Mouse (Mus musculus) ES-E14 (cell line): Measurements from ENCODE around the gene Kansl2. TPM values are rescaled to one million over a fixed set of nuclear protein-coding genes. Genes with fewer than 3 reads are reported as not detected.

Source experiments
- DNase-seq: peaks from one replicate; pipeline ENCODE4 v3.0.0-alpha.2; 2013; ENCODE audit warnings: low read depth, low spot score
- H3K27ac ChIP-seq: 2 replicates; pipeline ENCODE4 v1.5.1; 2012; ENCODE audit warnings: low read depth, mild to moderate bottlenecking, low read length, moderate library complexity, mixed read lengths; ENCODE audit not compliant: poor library complexity, insufficient read depth, severe bottlenecking
- H3K36me3 ChIP-seq: 2 replicates; pipeline ENCODE4 v1.6.1; 2012; ENCODE audit warnings: mild to moderate bottlenecking, low read length, moderate library complexity, mixed read lengths; ENCODE audit not compliant: control insufficient read depth, poor library complexity, insufficient read depth, severe bottlenecking
- H3K4me1 ChIP-seq, 2 experiments: fragments of 150-350 bp in 1 of 2; sonication (generic) in 1 of 2; 2 replicates each; pipeline ENCODE4 v1.6.1; 2012; ENCODE audit warnings: low read length in 2 of 2, mild to moderate bottlenecking in 1 of 2, mixed read lengths in 1 of 2; ENCODE audit not compliant: control insufficient read depth in 2 of 2, insufficient read depth in 2 of 2, poor library complexity in 1 of 2
- H3K4me3 ChIP-seq, 2 experiments: fragments of 150-350 bp in 1 of 2; sonication (generic) in 1 of 2; 2 replicates each; pipeline ENCODE4 v1.5.1; 2012; ENCODE audit warnings: low read length in 2 of 2, low read depth in 1 of 2, mild to moderate bottlenecking in 1 of 2, mixed read lengths in 1 of 2; ENCODE audit not compliant: insufficient read depth in 1 of 2, poor library complexity in 1 of 2, severe bottlenecking in 1 of 2
- H3K9ac ChIP-seq: 2 replicates; pipeline ENCODE4 v1.6.1; 2012; ENCODE audit warnings: low read depth, mild to moderate bottlenecking, low read length, mixed read lengths; ENCODE audit not compliant: poor library complexity, insufficient read depth, severe bottlenecking
- H3K9me3 ChIP-seq: fragments of 150-350 bp; sonication (generic); 2 replicates; pipeline ENCODE4 v1.6.1; 2012; ENCODE audit warnings: low read depth, mild to moderate bottlenecking, low read length; ENCODE audit not compliant: control insufficient read depth, insufficient read depth
- CHD2 ChIP-seq: IDR thresholded peaks from 2 replicates; pipeline ENCODE4 v1.6.1; 2014; ENCODE audit warnings: mild to moderate bottlenecking, low read depth, low read length, inconsistent platforms
- HCFC1 ChIP-seq: IDR thresholded peaks from 2 replicates; pipeline ENCODE4 v1.6.1; 2012; ENCODE audit warnings: low read length, inconsistent platforms, borderline replicate concordance; ENCODE audit not compliant: insufficient read depth
- MAFK ChIP-seq: IDR thresholded peaks from 2 replicates; pipeline ENCODE4 v1.6.1; 2014; ENCODE audit warnings: mild to moderate bottlenecking, low read depth, low read length, inconsistent platforms; ENCODE audit not compliant: insufficient read depth
- ZC3H11A ChIP-seq: IDR thresholded peaks from 2 replicates; pipeline ENCODE4 v1.6.1; 2012; ENCODE audit warnings: low read depth, mild to moderate bottlenecking, inconsistent platforms, low read length, borderline replicate concordance
- ZNF384 ChIP-seq: IDR thresholded peaks from 2 replicates; pipeline ENCODE4 v1.6.1; 2012; ENCODE audit warnings: low read depth, low read length, inconsistent platforms
- in situ Hi-C, 2 experiments: fragments of 600-800 bp; cut with MboI; formaldehyde crosslinking; loops; one replicate each; pipeline ENCODE4 v1.15.1; 2025; ENCODE audit warnings: low sequenced_read_pairs in 2 of 2, inconsistent platforms in 1 of 2; ENCODE audit not compliant: unreplicated experiment in 2 of 2
- total RNA-seq: library from RNA; depleted of rRNA; stranded (reverse); fragments of 300-350 nt; gene quantifications from 2 replicates; pipeline ENCODE4 v1.2.3, GENCODE M21; 2012

The Kansl2 gene
- total RNA-seq, 1 experiment, result 111 TPM

DNA sequence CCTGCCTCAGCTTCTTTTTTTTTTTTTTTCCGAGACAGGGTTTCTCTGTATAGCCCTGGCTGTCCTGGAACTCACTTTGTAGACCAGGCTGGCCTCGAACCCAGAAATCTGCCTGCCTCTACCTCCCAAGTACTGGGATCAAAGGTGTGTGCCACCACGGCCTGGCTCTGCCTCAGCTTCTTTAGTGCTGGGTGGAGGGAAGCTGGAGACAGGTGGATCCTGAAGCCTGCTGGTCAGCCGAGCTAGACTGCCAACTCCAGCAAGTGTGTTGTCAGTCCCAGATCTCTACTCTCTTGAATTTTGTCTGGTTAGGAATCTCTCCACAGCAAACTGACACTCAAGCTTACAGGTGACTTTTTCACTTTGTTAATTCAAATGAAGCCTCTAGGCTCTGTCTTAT, 1.9 kb upstream of the Kansl2 start:
- DNase-seq, result no peak
- Histone ChIP-seq H3K4me3 (no peak overlapping the region), H3K36me3 (peaks cover 15% of the 10 kb centered on the region), H3K9ac (no peak overlapping the region), H3K9me3 (no peaks in the 10 kb centered on the region), H3K4me1 (peaks cover 0 to 2% of the 10 kb centered on the region in 2 experiments; a peak in 2 of 4 replicates), H3K27ac (no peak overlapping the region)
- in situ Hi-C loops, result no loop called here
- no peak for TF ChIP-seq ZC3H11A
- TF ChIP-seq HCFC1, result no peak
- no peak for TF ChIP-seq MAFK
- TF ChIP-seq ZNF384, result no peak
- no peak for TF ChIP-seq CHD2

DNA sequence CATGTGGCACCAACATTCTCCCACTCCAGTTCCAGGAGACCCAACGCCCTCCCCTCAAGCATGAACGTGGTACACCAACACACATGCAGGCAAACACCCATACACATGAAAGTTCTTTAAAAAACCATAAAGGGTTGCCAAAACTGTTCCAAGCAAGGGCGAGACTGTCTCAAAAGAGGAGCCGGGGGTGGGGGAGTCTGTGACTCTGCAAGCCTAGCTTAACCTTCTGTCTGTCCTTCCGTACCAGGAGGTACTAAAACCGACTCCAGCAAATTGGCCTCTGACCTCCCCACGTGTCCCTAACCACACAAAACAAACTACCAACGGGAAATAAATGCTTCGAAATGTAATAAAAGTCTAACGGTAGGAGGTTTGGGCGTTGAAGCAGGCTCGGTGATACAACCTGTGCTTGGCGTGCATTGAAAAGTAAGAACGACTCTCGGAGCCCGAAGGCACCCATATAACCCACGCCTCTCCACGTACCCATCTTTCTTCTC, 981 bp downstream of the Kansl2 start:
- in situ Hi-C loops, result no loop called here
- TF ChIP-seq ZNF384, result no peak
- no peak for TF ChIP-seq MAFK
- no peak for TF ChIP-seq CHD2
- no peak for TF ChIP-seq HCFC1
- no peak for TF ChIP-seq ZC3H11A
- Histone ChIP-seq H3K36me3 (peaks cover 29% of the 10 kb centered on the region), H3K9me3 (no peaks in the 10 kb centered on the region), H3K9ac (peak overlapping the region; percentile 97), H3K4me1 (peaks cover 0 to 2% of the 10 kb centered on the region in 2 experiments; a peak in 2 of 4 replicates), H3K27ac (peak overlapping the region; percentile 63), H3K4me3 (peak overlapping the region; percentile 83 to 95)
- no peak for DNase-seq

DNA sequence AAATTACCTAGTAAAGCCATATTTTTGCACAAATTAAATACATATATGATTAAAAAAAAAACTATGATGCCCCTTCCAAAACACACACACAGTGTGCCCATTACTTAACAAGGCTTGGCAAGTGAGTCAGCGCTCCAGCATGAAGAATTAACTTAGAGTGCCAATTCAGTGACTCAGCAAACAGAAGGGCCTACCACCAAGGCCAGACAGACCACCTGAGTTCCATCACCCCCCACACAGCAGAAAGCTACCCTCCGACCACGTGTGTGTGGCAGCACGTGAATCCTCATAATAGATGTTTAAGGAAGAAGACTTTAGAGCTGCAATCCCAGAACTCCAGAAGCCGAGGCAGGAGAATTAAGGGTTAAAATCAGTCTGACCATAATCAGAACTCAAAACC, 1.8 kb downstream of the Kansl2 start:
- DNase-seq, result no peak
- Histone ChIP-seq H3K9me3 (no peaks in the 10 kb centered on the region), H3K27ac (peak overlapping the region; percentile 63), H3K36me3 (peaks cover 37% of the 10 kb centered on the region), H3K4me3 (peak overlapping the region; percentile 83 to 95), H3K9ac (peak overlapping the region; percentile 97), H3K4me1 (peaks cover 0 to 6% of the 10 kb centered on the region in 2 experiments; a peak in 3 of 4 replicates)
- in situ Hi-C loops, result no loop called here
- TF ChIP-seq HCFC1 (no peak), MAFK (peak; percentile 81)

DNA sequence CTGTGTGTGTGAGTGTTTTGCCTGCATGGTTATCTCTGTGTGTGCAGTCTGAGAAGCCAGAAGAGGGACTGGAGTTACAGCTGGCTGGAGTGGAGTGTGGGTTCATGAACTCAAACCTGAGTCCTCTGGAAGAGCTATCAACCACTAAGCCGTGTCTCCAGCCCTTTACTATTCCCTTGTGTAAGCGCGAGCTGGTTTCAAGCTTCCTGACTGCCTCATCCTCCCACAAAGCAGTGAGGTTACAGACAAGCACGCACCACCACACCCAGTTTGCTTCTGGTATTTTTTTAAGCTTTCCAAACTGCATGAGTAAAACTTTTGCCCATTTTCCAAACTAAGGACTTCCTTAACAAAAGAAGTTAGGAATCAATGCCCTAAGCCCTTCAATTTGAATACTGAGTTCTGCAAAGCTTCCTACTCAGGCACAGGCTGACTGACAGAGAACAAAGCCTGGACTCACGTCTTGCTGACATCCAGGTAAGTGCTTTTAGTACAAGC, 5.9 kb downstream of the Kansl2 start:
- Histone ChIP-seq H3K36me3 (peaks cover 62% of the 10 kb centered on the region), H3K9ac (no peak overlapping the region; the same call in 1 of the 2 replicates), H3K4me3 (no peak overlapping the region), H3K9me3 (no peaks in the 10 kb centered on the region), H3K27ac (no peak overlapping the region), H3K4me1 (peaks cover 4 to 10% of the 10 kb centered on the region in 2 experiments)
- TF ChIP-seq MAFK (no peak), HCFC1 (no peak), ZC3H11A (no peak), ZNF384 (no peak), CHD2 (no peak)
- in situ Hi-C loops, result no loop called here
- DNase-seq, result no peak
